Mouse (Mus musculus) brown adipose tissue, adult 24 weeks (tissue): ENCODE data around the gene Gm9040. TPM values are rescaled to one million over a fixed set of nuclear protein-coding genes. Genes with fewer than 3 reads are reported as not detected.

ENCODE experiments used
- polyA plus RNA-seq: library from polyadenylated mRNA; stranded (reverse); fragments of >200 nt; gene quantifications from 2 replicates; pipeline ENCODE4 v1.2.4, GENCODE M21; 2012; ENCODE audit not compliant: missing spikeins, insufficient read depth, insufficient read length

Gene Gm9040
- polyA plus RNA-seq, 1 experiment = not detected

Other genes with a start within 250 kb of the Gm9040 start
- 2.7 and 9.5 TPM in 2 replicates for gene Mdm1, start 185.2 kb downstream of the Gm9040 start, polyA plus RNA-seq
- not detected in 2 replicates for gene Il22, start 122.0 kb downstream of the Gm9040 start, polyA plus RNA-seq
- gene Gm32717, start 86.2 kb downstream of the Gm9040 start, polyA plus RNA-seq = not detected in 2 replicates
- not detected in 2 replicates for gene Gm32802, start 68.3 kb downstream of the Gm9040 start, polyA plus RNA-seq
- gene Iltifb, start 31.9 kb downstream of the Gm9040 start, polyA plus RNA-seq = not detected in 2 replicates
- not detected in 2 replicates for gene Gm9044, start 5.4 kb upstream of the Gm9040 start, polyA plus RNA-seq
- gene Gm9045, start 10.9 kb upstream of the Gm9040 start, polyA plus RNA-seq = not detected in 2 replicates
- not detected in 2 replicates for gene Gm9046, start 16.3 kb upstream of the Gm9040 start, polyA plus RNA-seq
- gene Gm9048, start 21.7 kb upstream of the Gm9040 start, polyA plus RNA-seq = not detected in 2 replicates
- gene Gm9049, start 27.1 kb upstream of the Gm9040 start, polyA plus RNA-seq = not detected in 2 replicates
- gene Ifng, start 114.1 kb upstream of the Gm9040 start, polyA plus RNA-seq = not detected in 2 replicates